Mouse (Mus musculus) cerebellum, postnatal 36 days (tissue): ENCODE measurements around the gene Gan.

Source experiments
- DNase-seq, 2 experiments: peaks; one replicate each; pipeline ENCODE4 v3.0.0; 2021 to 2022; ENCODE audit warnings: mixed read lengths in 2 of 2

Gene Gan

GRCm38 (mm10) chr8:117159031-117159430, 1.1 kb downstream of the Gan start:
- DNase-seq = no peak

- DNase-seq = no peak
Measured at GRCm38 (mm10) chr8:117164912-117165311, 7.0 kb downstream of the Gan start.

GRCm38 (mm10) chr8:117165542-117165941, 7.6 kb downstream of the Gan start:
- DNase-seq = no peak

- no peak for DNase-seq
Measured at GRCm38 (mm10) chr8:117166515-117166914, 8.6 kb downstream of the Gan start.

GRCm38 (mm10) chr8:117167243-117167883, 9.4 kb downstream of the Gan start:
- DNase-seq = no peak

GRCm38 (mm10) chr8:117168378-117168777, 10.4 kb downstream of the Gan start:
- no peak for DNase-seq

GRCm38 (mm10) chr8:117171826-117172225, 13.9 kb downstream of the Gan start:
- DNase-seq = no peak

- DNase-seq = peak; percentile 41
Measured at GRCm38 (mm10) chr8:117172904-117173303, 15.0 kb downstream of the Gan start.

GRCm38 (mm10) chr8:117173690-117174089, 15.8 kb downstream of the Gan start:
- DNase-seq = no peak

GRCm38 (mm10) chr8:117174536-117174935, 16.6 kb downstream of the Gan start:
- DNase-seq = no peak

- no peak for DNase-seq
Measured at GRCm38 (mm10) chr8:117176308-117176707, 18.4 kb downstream of the Gan start.

- DNase-seq = no peak
Measured at GRCm38 (mm10) chr8:117177236-117177635, 19.3 kb downstream of the Gan start.

- DNase-seq = no peak
Measured at GRCm38 (mm10) chr8:117178039-117178438, 20.1 kb downstream of the Gan start.

- no peak for DNase-seq
Measured at GRCm38 (mm10) chr8:117178676-117179075, 20.7 kb downstream of the Gan start.

- no peak for DNase-seq
Measured at GRCm38 (mm10) chr8:117182746-117183145, 24.8 kb downstream of the Gan start.

- no peak for DNase-seq
Measured at GRCm38 (mm10) chr8:117183664-117184377, 25.9 kb downstream of the Gan start.

GRCm38 (mm10) chr8:117194355-117194754, 36.4 kb downstream of the Gan start:
- DNase-seq = peak in 1 of 2 experiments; percentile 8

- no peak for DNase-seq
Measured at GRCm38 (mm10) chr8:117196593-117196992, 38.7 kb downstream of the Gan start.

- DNase-seq = no peak
Measured at GRCm38 (mm10) chr8:117197551-117197950, 39.6 kb downstream of the Gan start.

- peak in 1 of 2 experiments; percentile 5 for DNase-seq
Measured at GRCm38 (mm10) chr8:117198141-117198935, 40.4 kb downstream of the Gan start.

GRCm38 (mm10) chr8:117199658-117200057, 41.7 kb downstream of the Gan start:
- no peak for DNase-seq

- DNase-seq = no peak
Measured at GRCm38 (mm10) chr8:117200346-117200745, 42.4 kb downstream of the Gan start.

- DNase-seq = no peak
Measured at GRCm38 (mm10) chr8:117200803-117201202, 42.9 kb downstream of the Gan start.
